Mouse (Mus musculus) cortical plate, adult 2 months (tissue): ENCODE data around the gene Iqck.

Experiments used
- CTCF ChIP-seq: fragments of 200-500 bp; IDR thresholded peaks from 2 replicates; pipeline ENCODE4 v1.5.1; 2011; ENCODE audit warnings: mild to moderate bottlenecking, control low read depth, low read length; ENCODE audit not compliant: insufficient read depth; ENCODE audit errors: extremely low read depth
- POLR2A ChIP-seq: fragments of 200-500 bp; IDR thresholded peaks from 2 replicates; pipeline ENCODE4 v1.6.1; 2011; ENCODE audit warnings: mild to moderate bottlenecking, low read length, control low read depth; ENCODE audit not compliant: insufficient read depth; ENCODE audit errors: extremely low read depth

DNA sequence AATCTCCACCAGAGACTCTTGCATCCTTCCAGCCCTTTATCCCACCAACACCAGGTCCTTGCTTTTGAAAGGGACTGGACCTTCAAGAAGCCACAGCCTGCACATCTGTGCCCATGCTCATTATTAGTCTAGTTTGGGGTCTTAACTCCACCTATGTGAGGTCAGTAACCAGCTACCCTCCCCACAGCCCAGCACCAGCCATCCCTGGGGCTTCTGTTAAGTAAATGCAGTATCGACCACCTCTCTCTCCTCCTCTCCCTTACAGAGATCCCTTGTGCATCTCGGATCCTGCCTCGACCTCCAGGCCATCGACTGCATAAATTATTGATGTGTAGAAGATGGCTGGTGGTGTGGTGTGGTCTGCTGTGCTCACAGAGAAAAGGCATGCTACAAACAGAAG, 130.8 kb downstream of the Iqck start:
- TF ChIP-seq CTCF (no peak), POLR2A (no peak)
